Mouse (Mus musculus) frontal cortex, adult (tissue): ENCODE measurements around the gene Apoc2.

Source experiments
- ATAC-seq: cut with Nextera tagmentation; 2 replicates; pipeline ENCODE4 v1.9.2; 2017; ENCODE audit warnings: mild to moderate bottlenecking, moderate library complexity, mixed read lengths; ENCODE audit not compliant: low TSS enrichment

Gene Apoc2

DNA sequence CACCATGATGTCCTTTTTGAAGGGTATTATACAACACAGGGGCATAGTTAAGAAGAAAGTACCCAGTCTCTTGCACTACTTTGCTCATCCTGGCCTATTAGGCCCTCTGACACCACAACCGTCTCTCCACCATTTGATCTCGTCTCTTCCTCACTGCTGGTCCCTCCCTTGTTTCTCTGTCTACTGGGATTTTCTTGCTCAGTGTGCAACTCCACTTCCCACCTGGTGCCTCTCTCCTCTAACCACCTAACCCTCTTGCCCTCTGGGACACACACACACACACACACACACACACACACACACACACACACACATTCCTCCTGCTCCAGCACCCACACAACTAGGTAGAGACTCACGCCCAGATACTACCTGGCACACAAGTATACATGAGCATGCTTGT, 1.2 kb upstream of the Apoc2 start:
- no peak for ATAC-seq

DNA sequence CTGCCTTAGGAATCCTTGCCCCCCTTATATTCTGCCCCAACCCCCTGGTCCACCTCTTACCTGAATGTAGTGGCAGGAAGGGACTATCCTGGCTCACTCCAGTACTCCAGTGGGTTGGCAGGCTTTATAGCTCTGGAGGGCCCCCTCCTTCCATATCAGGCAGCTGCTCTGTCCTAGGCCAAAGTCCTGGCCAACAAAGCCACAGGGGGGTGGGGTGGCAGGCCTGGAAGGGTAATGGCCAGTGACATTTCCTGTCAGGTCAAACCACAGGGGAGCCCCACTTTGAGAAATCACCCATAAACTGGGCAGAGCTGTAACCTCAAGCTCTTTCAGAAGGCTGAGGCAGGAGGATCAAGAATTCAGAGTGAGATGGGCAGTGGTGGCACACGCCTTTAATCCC, 1.1 kb downstream of the Apoc2 start:
- ATAC-seq: no peak

DNA sequence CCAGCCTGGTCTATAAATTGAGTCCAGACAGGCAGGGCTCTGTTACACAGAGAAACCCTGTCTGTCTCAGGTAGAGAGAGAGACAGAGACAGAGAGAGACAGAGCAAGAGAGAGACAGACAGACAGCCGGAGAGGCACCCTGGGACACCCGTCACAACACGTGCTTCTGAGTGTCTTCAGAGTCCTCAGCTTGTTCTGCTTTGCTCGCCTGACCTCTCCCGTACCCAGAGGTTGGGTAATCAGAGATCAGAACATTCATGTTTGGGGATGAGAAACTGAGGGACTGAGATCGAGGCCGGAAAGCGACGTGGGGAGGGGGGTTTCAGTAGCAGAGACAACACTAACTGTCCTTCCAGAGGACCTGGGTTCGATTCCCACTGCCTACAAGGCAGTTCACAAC, 1.9 kb downstream of the Apoc2 start:
- ATAC-seq: no peak

DNA sequence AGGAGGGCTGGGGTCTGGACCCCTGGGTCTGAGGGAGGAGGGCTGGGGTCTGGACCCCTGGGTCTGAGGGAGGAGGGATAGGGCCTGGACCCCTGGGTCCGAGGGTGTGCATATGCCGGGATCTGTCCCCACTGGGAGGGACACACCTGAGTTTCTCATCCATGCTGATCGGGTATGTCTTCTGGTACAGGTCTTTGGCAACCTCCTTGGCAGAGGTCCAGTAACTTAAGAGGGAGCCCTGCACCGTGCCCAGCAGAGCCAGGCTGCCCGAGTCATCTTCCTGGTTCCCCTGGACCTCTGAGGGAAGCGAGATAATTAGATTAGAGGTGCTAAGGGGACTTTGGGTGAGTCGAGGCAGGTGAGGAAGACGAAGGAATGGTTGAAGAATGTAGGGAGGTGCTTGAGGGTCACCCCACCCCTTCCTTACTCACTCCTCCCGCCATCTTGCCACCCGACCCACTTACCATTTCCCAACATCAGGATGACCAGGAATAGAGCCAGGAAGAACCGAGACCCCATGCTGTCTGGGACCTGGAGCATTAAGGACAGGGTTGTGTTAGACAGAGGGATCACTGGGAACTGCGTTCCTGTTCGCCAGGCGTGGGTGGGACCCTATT, 4.5 kb downstream of the Apoc2 start:
- no peak for ATAC-seq

DNA sequence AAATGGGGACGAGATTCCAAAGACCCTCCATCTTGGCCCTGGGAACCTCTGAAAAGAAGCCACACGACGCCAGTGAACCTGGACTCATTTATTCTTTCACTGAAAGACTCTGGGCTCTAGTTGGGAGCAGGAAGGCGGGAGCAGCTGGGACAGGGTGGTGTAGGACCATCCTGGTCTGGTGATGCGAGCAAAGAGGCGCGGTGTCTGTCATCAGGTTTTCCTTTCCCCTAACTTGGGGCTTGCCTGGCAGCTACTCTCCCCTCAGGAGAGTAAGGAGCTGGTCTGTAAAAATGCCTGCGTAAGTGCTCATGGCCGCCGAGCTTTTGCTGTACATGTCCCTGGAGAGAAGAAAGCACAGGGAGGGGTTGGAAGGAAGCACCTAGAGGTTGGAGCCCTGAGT, 6.2 kb downstream of the Apoc2 start:
- ATAC-seq: no peak

DNA sequence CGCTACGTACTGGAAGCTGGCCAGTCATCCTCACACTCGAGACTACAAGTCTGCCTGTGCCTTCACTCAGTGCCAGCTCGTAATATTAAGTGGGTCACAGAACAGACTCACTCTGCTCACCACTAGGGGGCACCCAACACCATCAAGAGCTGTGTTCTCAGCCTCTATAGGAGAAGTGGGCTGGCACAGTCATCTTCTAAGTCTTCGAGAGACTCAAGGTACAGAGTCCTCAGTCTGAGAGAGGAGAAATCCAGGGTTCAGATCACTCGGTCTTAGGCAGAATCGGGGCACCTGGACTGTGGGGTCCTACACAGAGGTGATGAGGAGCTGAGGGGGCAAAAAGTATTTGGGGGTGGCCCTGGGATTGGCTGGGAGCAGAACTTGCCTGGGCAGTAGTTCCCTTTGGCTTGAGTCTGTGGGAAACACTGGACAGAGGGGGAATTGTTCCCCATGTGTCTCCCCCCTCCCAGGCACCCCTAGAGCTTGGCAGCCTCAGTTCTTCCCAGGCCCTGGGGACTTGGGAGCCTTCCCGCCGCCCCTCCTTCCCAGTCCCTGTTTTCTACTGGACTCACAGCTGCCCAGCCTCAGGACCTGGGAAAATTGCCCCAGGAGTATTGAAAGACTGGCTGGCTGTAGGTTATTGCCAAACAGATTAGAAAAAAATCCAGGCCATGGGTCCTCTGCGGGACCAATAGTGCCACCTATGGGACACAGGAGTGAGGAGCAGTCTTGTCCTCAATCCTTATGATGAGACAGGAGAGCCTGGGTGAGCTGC, 8.6 kb downstream of the Apoc2 start:
- peak; percentile 87 for ATAC-seq

DNA sequence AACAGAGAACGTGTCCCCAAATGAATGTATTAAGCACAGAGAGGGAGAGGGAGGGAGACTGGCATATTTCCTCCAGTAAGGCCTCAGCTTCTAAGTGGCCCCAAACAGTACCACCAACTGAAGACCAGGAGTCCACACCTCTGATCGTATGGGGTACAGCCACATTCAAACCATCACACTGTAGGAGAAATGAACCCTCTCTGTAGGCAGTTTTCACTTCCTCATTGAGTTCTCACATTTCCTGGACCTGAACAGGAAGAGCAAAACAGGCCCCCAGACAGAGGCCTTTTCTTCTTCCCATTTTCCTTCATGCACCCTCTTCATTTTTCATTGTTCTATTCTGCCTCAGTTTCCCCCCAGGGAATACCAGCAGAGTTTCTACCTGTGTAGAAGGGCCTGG, 10.3 kb downstream of the Apoc2 start:
- no peak for ATAC-seq

DNA sequence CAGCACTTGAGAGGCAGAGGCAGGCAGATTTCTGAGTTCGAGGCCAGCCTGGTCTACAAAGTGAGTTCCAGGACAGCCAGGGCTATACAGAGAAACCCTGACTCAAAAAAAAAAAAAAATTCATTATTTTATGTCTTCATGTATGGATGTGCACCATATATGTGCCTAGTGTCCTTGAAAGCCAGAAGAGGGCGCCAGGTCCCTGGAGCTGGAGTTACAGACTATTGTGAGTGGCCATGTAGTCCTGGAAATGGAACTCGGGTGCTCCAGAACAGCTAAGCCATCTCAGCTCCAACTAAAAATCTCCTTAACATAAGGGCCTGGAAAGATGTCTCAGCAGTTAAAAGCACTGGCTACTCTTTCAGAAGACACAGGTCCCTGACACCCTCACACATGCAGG, 11.0 kb downstream of the Apoc2 start:
- ATAC-seq: no peak

DNA sequence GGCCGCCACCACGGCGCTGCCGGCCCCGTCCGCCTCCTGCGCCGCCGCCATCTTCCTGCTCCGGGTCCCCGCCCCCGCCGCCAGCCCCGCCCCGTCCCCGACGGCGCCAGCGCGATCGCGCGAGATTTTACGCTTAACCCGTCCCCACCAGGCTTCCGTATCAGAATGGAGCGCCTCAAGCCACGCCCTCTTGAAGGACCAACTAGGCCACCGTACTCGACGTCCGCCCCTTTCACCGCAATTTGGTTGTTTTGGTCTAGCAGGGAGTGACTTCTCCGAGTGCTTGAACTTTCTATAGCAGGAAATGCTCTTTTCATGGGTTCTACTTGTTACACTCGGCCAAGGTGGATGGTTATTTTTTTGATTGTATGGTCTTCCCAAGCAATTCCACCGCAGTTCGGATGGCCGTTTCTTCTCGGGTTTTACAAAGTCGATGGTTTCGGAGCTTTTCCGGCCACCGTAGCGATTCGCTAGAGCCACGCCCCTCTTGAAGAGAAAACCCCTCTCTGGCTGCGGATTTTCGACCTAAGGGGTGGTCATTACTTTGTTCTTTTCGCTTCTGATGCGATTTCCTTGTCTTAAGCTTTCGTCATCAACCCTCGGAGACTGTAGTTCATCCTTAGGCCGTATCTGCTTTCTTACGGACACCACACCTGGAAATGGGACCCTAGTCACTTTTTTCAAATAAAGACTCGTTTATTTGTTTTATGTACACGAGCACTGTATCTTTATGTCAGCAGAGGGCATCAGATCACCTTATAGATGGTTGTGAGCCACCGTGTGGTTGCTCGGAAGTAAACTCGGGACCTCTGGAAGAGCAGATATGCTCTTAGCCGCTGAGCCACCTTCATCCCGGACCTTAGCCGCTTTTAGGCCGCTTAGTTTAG, 12.5 kb downstream of the Apoc2 start, which contains the start of gene Clptm1:
TSS of gene Clptm1 (minus strand) at position 79 of the 887 bp plus-strand sequence.
- peak; percentile 46 for ATAC-seq

DNA sequence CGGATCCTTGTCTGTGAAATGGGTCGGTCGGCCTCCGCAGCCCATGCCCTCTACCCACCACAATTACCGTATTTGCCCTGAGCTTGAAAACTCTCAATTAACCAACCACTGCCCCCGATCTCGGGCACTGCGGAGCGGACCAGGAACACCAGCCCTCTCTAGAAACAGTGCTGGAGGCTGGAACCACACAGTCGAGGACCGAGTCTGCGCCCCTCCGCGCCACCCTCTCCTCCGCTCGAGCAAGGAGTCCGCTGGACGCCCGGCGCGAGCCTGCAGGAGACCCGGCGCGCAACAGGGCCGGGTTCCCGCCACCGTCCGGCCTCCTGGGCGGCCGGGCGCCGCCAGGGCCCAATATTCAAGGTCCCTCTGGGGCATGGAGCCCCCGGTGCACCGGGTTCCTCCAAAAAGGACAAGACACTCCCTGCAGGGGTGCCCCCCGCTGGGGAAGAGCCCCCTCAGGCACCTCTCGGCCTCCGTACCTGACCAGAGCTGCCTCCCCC, 13.2 kb downstream of the Apoc2 start:
- peak; percentile 17 for ATAC-seq

DNA sequence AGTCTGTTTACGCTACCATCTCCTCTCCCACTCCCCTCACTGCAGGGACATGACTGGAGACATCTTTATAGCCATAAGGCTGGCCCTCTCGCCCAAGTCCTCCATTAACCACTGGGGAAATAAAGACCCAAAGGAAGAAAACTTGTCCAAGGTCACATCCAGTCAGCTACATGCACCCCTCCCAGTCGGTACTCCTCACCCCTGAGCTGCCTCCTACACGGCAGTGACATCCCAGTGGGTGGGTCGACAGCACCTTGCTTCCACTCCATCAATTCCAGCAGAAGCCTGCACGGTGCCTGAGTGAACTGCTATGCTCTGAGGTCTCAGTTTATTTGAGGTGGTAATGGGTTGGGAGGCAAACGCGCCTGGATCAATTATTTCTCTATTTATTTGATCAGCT, 13.8 kb downstream of the Apoc2 start:
- no peak for ATAC-seq

DNA sequence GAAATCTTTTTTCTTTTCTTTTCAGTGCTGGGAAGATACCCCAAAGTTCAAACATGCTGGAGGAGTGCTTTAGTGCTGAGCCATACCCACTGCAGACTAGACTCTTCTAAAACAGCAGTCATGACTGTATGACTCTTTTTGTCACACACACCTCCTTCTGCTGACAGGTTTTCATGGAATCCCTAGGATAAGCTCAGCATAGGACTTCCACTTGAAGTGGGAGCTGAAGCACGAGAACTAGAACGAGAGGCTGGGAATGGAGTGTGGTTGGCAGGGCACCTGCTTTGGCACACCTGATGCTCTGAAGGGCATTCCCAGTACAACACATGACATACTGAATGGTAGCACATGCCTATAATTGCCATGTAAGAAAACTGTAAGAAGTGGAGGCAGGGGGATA, 25.1 kb downstream of the Apoc2 start:
- ATAC-seq: no peak

DNA sequence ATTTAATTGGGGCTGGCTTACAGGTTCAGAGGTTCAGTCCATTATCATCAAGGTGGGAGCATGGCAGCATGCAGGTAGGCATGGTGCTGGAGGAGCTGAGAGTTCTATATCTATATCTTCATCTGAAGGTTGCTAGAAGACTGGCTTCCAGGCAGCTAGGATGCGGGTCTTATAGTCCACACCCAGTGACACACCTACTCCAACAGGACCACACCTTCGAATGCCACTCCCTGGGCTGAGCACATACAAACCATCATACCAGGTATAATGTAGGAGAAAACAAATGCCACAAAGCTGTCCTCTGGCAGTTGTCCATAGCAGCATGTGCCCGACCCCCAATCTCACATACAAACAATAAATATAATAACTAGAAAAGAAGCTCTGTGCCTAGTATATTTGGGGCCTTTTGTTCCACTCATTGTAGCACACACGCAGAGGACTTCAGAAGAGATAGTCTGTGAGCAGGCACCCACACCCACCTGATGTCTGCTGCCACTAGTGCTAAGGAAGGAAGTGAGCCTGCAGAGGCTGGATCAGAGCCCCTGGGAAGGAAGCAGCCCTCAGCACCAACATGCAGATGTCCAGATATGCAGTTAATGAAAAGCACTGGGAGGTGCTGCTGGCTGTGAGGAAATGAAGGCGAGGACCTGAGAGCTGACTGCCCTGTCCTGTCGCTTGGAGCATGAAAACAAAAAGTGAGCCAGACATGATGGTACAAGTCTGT, 26.5 kb downstream of the Apoc2 start:
- no peak for ATAC-seq

DNA sequence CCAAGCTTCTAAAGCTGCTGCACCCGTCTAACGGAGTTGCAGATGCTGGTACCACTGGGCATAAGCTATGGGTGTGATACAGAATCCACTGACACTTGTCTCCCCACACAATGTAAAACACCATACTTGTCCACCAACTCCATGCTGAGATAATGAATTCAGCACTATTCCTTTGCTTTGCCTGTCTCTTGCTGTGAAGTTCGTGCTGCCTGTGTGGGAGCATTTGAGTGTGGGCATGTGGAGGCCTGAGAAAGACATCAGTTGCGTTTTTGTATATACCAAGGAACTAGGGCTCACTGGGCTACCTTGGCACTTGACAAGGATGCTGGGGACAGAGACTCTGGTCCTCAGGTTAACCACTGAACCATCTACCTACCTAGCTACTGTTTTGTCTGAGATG, 36.5 kb downstream of the Apoc2 start:
- peak; percentile 90 for ATAC-seq

DNA sequence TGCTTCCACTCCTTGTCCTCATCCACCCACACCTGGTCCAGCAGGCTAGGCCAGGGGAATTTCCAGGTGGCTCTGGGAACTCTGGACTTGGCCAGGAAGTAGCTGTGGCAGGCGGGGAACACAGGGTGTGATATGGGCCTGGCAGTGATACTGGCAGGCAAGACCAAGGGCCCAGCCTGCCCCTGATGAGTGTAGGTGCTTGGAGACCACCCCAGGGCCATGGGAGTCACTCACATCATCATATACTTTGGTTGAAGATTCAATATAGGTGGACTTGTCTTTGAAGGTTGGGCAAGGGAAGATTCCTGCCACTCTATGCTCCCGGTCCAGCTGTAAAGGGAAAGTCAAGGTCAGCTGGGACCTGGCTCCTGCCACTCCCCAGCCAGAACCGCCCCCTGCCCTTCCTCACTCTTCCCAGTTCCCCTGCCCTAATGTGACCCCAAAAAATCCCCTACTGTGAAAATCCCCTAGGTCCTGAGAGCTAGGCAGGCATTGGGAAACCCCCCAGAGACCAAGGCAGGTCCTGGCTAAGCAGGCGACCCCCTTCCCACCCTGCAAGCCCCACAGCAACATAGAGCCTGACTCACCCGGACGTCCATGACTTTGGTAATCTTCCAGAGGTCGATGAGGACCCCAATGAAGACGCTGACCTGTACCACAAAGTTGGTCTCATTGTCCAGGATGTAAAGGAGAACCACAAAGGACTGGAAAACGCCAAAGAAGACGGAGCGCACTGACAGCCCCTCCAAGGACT, 42.5 kb downstream of the Apoc2 start:
- ATAC-seq: no peak

DNA sequence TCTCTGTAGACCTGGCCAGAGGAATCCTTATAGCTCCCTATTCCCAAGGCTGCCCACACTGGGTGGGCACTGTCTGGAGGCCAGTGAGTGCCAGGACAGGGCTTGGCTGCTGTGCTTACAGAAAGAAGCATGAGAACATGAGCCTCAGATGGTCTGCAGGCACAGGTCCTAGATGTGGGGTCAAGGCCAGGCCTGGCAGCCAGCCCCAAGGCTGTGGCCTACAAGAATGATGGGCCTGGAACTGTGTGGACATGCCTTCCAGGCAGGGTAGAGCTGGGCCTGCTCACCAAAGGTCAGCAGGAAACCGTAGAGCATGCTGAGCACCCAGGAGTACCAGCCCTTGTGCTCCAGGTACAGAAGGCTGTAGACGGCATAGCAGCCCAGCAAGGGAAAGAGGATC, 43.1 kb downstream of the Apoc2 start:
- no peak for ATAC-seq

DNA sequence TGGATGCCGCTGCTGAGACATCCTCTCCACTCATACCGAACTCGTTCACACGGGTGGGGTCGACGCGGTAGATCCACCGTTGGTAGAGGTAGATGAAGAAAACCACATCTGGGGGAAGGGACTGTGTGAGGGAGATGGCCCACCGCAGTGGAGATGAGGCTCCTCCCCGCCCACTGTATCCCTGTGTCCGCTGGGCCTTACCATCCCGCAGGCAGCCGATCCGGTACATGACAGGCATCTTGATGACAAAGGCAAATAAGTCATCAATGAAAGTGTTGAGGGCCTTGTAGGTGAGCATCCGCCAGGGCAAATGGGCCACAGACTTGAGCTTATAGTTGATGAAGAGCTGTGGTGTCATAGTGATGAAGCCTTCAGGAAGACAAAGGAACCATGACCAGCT, 43.9 kb downstream of the Apoc2 start:
- no peak for ATAC-seq

DNA sequence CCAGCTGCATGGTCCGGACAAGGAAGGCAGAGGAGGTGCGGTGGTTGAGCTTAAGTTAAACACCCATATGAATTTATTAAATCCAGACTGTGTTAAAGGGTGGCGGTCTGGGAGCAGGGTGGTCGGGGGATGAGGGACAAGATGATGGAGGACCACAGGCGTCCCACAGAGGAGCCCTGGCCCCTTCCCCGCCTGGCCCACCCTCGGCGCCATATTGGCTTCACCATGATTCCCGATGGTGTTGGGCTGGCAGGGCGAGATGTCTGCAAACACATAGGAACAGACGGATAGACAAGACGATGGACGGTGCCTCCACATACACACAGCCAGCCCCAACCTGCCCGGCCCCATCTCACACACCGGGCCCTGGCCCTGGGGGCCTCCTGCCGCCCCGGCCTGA, 44.5 kb downstream of the Apoc2 start:
- ATAC-seq: no peak

DNA sequence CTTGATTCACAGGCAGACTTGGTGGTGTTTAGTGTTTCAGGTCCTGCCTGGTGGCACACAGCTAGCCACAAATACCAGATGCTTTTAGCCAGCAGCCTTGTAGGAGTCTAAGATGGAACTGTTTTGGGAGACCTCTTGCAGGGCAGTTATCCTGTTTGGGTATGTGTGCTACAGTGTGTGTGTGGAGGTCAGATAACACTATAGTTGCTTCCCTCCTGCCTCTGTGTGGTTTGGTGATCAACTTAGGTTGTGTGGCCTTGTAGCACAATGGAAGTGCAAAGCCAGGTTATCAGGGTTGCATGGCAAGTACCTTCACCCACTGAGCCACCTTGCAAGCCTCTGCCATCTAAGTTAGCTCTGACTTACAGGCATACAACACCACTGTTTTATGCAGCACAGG, 45.0 kb downstream of the Apoc2 start:
- no peak for ATAC-seq

DNA sequence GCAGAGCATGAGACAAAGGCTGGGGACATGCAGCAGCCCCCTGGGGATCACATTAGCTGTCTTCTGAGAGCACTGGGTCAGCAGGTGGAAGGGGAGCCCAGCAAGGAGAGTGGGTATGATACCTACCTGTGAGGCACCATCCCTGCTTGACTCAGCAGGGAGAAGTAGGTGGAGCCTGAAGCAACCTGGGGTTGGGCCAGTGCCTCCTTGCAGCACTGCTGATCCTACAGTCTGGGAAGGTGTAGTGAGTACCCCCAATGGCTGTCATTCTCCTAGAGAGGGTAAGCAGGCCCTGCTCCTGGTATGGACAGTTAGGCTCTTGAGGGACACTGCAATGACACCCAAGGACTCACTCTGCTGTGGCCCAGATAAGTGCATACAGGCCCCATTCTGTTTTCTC, 45.5 kb downstream of the Apoc2 start:
- no peak for ATAC-seq

DNA sequence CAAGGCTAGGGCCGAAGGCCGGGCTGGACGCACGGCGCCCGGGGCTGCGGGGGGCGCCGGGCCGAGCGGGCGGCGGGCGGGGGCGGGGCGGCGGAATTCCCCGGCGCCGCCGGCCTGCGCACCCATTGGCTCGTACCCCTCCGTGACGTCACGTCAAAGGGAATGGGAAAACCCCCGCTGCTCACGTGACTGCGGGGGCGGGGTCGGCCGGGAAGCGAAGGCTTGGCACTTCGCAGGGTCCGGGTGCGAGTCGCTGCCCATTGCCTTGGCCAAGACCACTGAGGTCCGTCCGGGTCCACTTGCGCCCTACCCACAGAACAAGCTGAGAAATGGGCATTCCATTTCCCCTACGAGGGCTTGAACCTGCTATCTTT, 48.4 kb downstream of the Apoc2 start, which contains the start of gene Relb:
TSS of gene Relb (minus strand) at position 78 of the 374 bp plus-strand sequence.
- ATAC-seq: peak; percentile 8
